Mouse (Mus musculus) midbrain, embryonic 16.5 days (tissue): ENCODE data around the gene Sall2. TPM values are rescaled to one million over a fixed set of nuclear protein-coding genes. Genes with fewer than 3 reads are reported as not detected.

Experiments
- ATAC-seq: fragments of 200-750 bp; cut with Nextera tagmentation; 2 replicates; pipeline ENCODE4 v1.8.0; 2017; ENCODE audit warnings: moderate TSS enrichment
- H3K27ac ChIP-seq: fragments of 300-500 bp; sonication (generic); 2 replicates; pipeline ENCODE4 v1.5.1; 2014; ENCODE audit warnings: mild to moderate bottlenecking, low read length, mixed read lengths
- H3K27me3 ChIP-seq: fragments of 300-500 bp; sonication (generic); 2 replicates; pipeline ENCODE4 v1.6.1; 2014; ENCODE audit warnings: low read depth, low read length, mixed read lengths; ENCODE audit not compliant: control insufficient read depth, insufficient read depth
- H3K36me3 ChIP-seq: fragments of 300-500 bp; sonication (generic); 2 replicates; pipeline ENCODE4 v1.6.1; 2014; ENCODE audit warnings: mild to moderate bottlenecking, low read length, moderate library complexity, mixed read lengths; ENCODE audit not compliant: control insufficient read depth, insufficient read depth
- H3K4me1 ChIP-seq: fragments of 300-500 bp; sonication (generic); 2 replicates; pipeline ENCODE4 v1.6.1; 2014; ENCODE audit warnings: mild to moderate bottlenecking, low read length, mixed read lengths; ENCODE audit not compliant: control insufficient read depth, insufficient read depth
- H3K4me2 ChIP-seq: fragments of 300-500 bp; sonication (generic); 2 replicates; pipeline ENCODE4 v1.6.1; 2014; ENCODE audit warnings: mild to moderate bottlenecking, low read length, mixed read lengths
- H3K4me3 ChIP-seq: fragments of 300-500 bp; sonication (generic); 2 replicates; pipeline ENCODE4 v1.5.1; 2014; ENCODE audit warnings: low read depth, mild to moderate bottlenecking, low read length, moderate library complexity, mixed read lengths
- H3K9ac ChIP-seq: fragments of 300-500 bp; sonication (generic); 2 replicates; pipeline ENCODE4 v1.6.1; 2014; ENCODE audit warnings: low read depth, low read length, mixed read lengths
- H3K9me3 ChIP-seq: fragments of 300-500 bp; sonication (generic); replicated peaks from 2 replicates; pipeline ENCODE4 v1.6.1; 2014; ENCODE audit warnings: mild to moderate bottlenecking, low read length, mixed read lengths; ENCODE audit not compliant: control insufficient read depth, poor library complexity, severe bottlenecking
- WGBS: fragments of 180-500 bp; shearing (Covaris S2); extraction: QIAGEN DNeasy Blood & Tissue Kit; methylation state at CpG from one replicate; pipeline ENCODE4 v1.1.7; 2014; 5-methylcytosine and 5-hydroxymethylcytosine counted together
- polyA plus RNA-seq: library from polyadenylated mRNA; unstranded; fragments of >200 nt; fragmentation: Nextera tagmentation; extraction: Ambion mirVana; gene quantifications from 2 replicates; pipeline ENCODE4 v1.2.1, GENCODE M21; 2015

Sall2 gene
- polyA plus RNA-seq, 1 experiment from 2014 or later: 47.5 TPM

GRCm38 (mm10) chr14:52325890-52326289, 2.7 kb downstream of the Sall2 start:
- Histone ChIP-seq H3K27me3 (no peaks in the 10 kb centered on the region), H3K9ac (peak overlapping the region; percentile 38; the same call in 1 of the 2 replicates), H3K4me1 (peaks cover 11% of the 10 kb centered on the region), H3K4me2 (peak overlapping the region; percentile 88), H3K9me3 (no peaks in the 10 kb centered on the region), H3K27ac (peak overlapping the region; percentile 53), H3K36me3 (no peaks in the 10 kb centered on the region), H3K4me3 (peak overlapping the region; percentile 7; the same call in 1 of the 2 replicates)
- 0% methylated on average over 4 of the region's 4 CpGs for WGBS
- ATAC-seq: no peak

GRCm38 (mm10) chr14:52319361-52319760, 9.2 kb downstream of the Sall2 start:
- Histone ChIP-seq H3K27ac (no peak overlapping the region), H3K9ac (no peak overlapping the region), H3K4me3 (no peak overlapping the region), H3K36me3 (no peaks in the 10 kb centered on the region; the same call in 1 of the 2 replicates), H3K9me3 (no peaks in the 10 kb centered on the region), H3K27me3 (no peaks in the 10 kb centered on the region), H3K4me1 (peaks cover 18% of the 10 kb centered on the region), H3K4me2 (no peak overlapping the region)
- no peak for ATAC-seq
- 69% methylated on average over 6 of the region's 6 CpGs for WGBS

GRCm38 (mm10) chr14:52316441-52317225, 11.9 kb downstream of the Sall2 start:
- H3K4me1 ChIP-seq: peaks cover 44% of the 10 kb centered on the region
- under 1% methylated on average over 15 of the region's 16 CpGs for WGBS

GRCm38 (mm10) chr14:52315792-52316440, 12.6 kb downstream of the Sall2 start:
- H3K9me3 ChIP-seq: no peaks in the 10 kb centered on the region
- no peaks in the 10 kb centered on the region for H3K27me3 ChIP-seq
- H3K27ac ChIP-seq: peak overlapping the region; percentile 97
- peak; percentile 86 for ATAC-seq
- H3K4me1 ChIP-seq: peaks cover 51% of the 10 kb centered on the region
- H3K4me2 ChIP-seq: peak overlapping the region; percentile 81
- H3K36me3 ChIP-seq: peaks cover 19% of the 10 kb centered on the region
- peak overlapping the region; percentile 83 for H3K4me3 ChIP-seq
- peak overlapping the region; percentile 96 for H3K9ac ChIP-seq
- under 1% methylated on average over 36 of the region's 41 CpGs for WGBS

More at GRCm38 (mm10) chr14:52316441-52317225, 11.9 kb downstream of the Sall2 start:
- H3K9me3 ChIP-seq: no peaks in the 10 kb centered on the region
- peak overlapping the region; percentile 96 for H3K9ac ChIP-seq
- H3K36me3 ChIP-seq: peaks cover 19% of the 10 kb centered on the region
- peak overlapping the region; percentile 83 for H3K4me3 ChIP-seq
- H3K27ac ChIP-seq: peak overlapping the region; percentile 97
- ATAC-seq: peak; percentile 85
- no peaks in the 10 kb centered on the region for H3K27me3 ChIP-seq
- peak overlapping the region; percentile 81 for H3K4me2 ChIP-seq

- 5% methylated on average over 17 of the region's 17 CpGs for WGBS
- H3K4me3 ChIP-seq: peak overlapping the region; percentile 83
- ATAC-seq: peak; percentile 23
Measured at GRCm38 (mm10) chr14:52315283-52315780, 13.2 kb downstream of the Sall2 start.

GRCm38 (mm10) chr14:52314808-52315150, 13.8 kb downstream of the Sall2 start:
- ATAC-seq: no peak
- no peaks in the 10 kb centered on the region for H3K9me3 ChIP-seq
- H3K27ac ChIP-seq: peak overlapping the region; percentile 97
- H3K4me2 ChIP-seq: peak overlapping the region; percentile 81
- H3K4me3 ChIP-seq: peak overlapping the region; percentile 83
- peaks cover 53% of the 10 kb centered on the region for H3K4me1 ChIP-seq
- no peaks in the 10 kb centered on the region for H3K27me3 ChIP-seq
- WGBS: 37% methylated on average over 8 of the region's 8 CpGs
- peak overlapping the region; percentile 96 for H3K9ac ChIP-seq
- peaks cover 19% of the 10 kb centered on the region for H3K36me3 ChIP-seq

More at GRCm38 (mm10) chr14:52315283-52315780, 13.2 kb downstream of the Sall2 start:
- Histone ChIP-seq H3K9me3 (no peaks in the 10 kb centered on the region), H3K27ac (peak overlapping the region; percentile 97), H3K4me1 (peaks cover 53% of the 10 kb centered on the region), H3K27me3 (no peaks in the 10 kb centered on the region), H3K36me3 (peaks cover 19% of the 10 kb centered on the region), H3K9ac (peak overlapping the region; percentile 96), H3K4me2 (peak overlapping the region; percentile 81)

- H3K27ac ChIP-seq: no peak overlapping the region
- H3K36me3 ChIP-seq: peaks cover 19% of the 10 kb centered on the region
- peak overlapping the region; percentile 83; the same call in 1 of the 2 replicates for H3K4me3 ChIP-seq
- peak overlapping the region; percentile 81 for H3K4me2 ChIP-seq
- 80% methylated on average over 26 of the region's 26 CpGs for WGBS
- no peaks in the 10 kb centered on the region for H3K27me3 ChIP-seq
- H3K9ac ChIP-seq: peak overlapping the region; percentile 96; the same call in 1 of the 2 replicates
- no peaks in the 10 kb centered on the region for H3K9me3 ChIP-seq
- peaks cover 53% of the 10 kb centered on the region for H3K4me1 ChIP-seq
- no peak for ATAC-seq
Measured at GRCm38 (mm10) chr14:52313931-52314807, 14.4 kb downstream of the Sall2 start.

GRCm38 (mm10) chr14:52310906-52311305, 17.7 kb downstream of the Sall2 start:
- Histone ChIP-seq H3K27me3 (no peaks in the 10 kb centered on the region), H3K9me3 (no peaks in the 10 kb centered on the region), H3K9ac (no peak overlapping the region), H3K4me3 (no peak overlapping the region), H3K4me2 (peak overlapping the region; percentile 1; the same call in 1 of the 2 replicates), H3K27ac (no peak overlapping the region), H3K36me3 (peaks cover 19% of the 10 kb centered on the region), H3K4me1 (peaks cover 46% of the 10 kb centered on the region)
- 92% methylated on average over 2 of the region's 2 CpGs for WGBS
- no peak for ATAC-seq
